Mouse (Mus musculus) cerebellum, adult 8-10 months (tissue): Measurements from ENCODE around the gene Dcaf11.
A peak's percentile ranks its signal among the peaks of the same experiment; 100 is the strongest.

Experiments used
- DNase-seq: peaks from one replicate; pipeline ENCODE4 v3.0.0; 2022

Dcaf11 gene

GRCm38 (mm10) chr14:55557587-55557986, 2.2 kb upstream of the Dcaf11 start:
- DNase-seq = no peak

DNA sequence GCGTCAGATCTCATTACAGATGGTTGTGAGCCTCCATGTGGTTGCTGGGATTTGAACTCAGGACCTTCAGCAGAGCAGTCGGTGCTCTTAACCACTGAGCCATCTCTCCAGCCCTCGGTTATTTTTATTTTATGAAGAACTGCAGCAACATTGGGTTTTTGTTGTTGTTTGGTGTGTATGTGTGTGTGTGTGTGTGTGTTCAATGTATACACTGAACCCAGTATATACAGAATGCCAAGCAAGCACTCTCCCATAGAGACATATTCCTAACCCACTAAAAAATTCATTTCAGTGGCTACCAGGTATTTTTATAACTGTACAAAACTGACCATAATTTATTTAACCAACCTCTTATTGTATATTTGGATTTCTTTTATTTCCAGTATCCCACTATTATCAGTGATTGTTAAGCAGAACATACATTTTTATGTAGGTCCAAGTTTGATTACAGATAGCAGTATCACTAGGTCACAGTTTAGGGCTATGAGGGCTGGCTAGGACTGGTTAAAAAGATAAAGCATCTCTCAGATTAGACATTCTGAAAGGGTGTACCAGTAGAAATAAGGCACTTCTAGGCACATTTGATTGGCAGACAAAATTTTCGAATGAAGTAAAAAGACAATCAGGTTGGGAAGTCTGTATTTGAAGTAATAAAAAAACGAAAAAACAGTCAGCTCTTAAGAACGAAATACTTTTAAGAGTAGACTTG, 912 bp upstream of the Dcaf11 start:
- DNase-seq = no peak

GRCm38 (mm10) chr14:55560202-55561073, 632 bp downstream of the Dcaf11 start, which contains the start of gene A730061H03Rik:
TSS of gene A730061H03Rik (minus strand) at chr14:55560406.
- DNase-seq = peak; percentile 98

DNA sequence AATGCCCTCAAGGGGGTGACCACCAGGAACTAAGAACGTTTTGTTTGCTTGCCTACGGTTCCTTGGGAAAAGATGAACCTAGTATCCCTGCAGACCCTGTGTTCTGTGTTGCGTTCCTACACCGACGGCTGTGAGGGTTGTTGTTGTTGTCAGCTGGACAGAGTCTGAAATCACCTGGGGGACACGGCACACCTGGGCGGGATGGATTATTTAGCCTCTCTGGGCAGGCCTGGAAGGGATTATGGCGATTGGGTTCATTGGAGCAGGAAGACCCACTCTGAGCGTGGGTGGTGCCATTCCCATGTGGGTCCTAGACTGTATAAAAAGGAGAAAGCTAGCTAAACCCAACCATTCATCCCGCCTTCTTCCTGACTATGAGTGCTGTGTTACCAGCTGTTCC, 2.1 kb downstream of the Dcaf11 start:
- no peak for DNase-seq

DNA sequence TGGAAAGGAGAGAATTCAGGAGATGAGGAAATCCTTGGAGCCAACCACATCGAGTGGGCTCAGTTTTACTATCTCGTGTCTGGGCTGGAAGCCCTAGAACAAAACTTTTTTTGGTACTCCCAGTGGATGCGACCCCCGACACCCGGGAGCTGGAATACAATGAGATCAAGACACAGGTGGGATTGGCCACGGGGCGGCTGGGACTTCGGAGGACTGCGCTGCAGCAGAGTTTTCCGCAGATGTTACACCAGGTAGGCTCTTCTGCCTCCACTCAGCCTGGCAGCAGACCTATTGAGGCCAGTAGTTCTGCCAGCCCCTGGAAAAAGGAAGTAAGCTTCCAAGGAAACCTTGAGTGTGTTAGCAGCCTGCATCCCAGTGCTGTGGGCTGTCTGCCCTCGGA, 3.4 kb downstream of the Dcaf11 start:
- no peak for DNase-seq

DNA sequence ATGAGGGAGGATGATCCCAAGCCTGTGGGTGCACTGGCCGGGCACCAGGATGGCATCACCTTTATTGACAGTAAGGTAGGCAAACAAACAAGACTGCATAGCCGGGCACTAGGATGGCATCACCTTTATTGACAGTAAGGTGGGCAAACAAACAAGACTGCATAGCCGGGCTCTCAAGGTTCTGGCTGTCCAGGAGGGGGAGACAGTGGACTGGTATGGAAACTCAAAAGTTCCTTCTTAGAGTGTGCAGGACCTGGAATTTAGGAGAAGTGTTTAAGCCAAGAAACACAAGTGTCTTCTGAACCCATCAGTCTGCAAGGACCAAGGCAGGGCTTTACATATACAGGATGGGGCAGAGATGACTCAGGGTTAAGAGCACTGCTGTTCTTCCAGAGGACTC, 5.9 kb downstream of the Dcaf11 start:
- DNase-seq = no peak

- no peak for DNase-seq
Measured at GRCm38 (mm10) chr14:55567496-55567895, 7.7 kb downstream of the Dcaf11 start.

DNA sequence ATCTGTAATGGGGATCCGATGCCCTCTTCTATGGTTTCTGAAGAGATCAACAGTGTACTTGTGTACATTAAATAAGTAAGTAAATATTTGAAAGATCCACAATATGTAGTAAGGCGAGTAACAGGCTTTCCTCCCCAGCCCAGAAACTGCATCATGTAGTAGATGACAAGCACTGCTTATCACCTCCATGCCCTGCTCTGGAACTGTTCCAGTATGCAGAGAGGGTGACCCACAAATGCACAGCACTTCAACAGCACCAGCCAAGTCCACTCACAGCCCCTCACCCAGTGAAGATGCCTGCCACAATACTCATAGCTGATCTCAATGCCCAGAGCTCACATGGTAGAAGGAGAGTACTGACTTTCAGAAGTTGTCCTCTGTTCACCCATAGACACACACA, 10.8 kb downstream of the Dcaf11 start:
- DNase-seq = no peak

GRCm38 (mm10) chr14:55571760-55572159, 12.0 kb downstream of the Dcaf11 start:
- DNase-seq = no peak

GRCm38 (mm10) chr14:55575302-55575701, 15.5 kb downstream of the Dcaf11 start, which contains the start of gene Fitm1:
TSS of gene Fitm1 (plus strand) at chr14:55575617.
- DNase-seq = no peak

- no peak for DNase-seq
Measured at GRCm38 (mm10) chr14:55575711-55576110, 15.9 kb downstream of the Dcaf11 start.

DNA sequence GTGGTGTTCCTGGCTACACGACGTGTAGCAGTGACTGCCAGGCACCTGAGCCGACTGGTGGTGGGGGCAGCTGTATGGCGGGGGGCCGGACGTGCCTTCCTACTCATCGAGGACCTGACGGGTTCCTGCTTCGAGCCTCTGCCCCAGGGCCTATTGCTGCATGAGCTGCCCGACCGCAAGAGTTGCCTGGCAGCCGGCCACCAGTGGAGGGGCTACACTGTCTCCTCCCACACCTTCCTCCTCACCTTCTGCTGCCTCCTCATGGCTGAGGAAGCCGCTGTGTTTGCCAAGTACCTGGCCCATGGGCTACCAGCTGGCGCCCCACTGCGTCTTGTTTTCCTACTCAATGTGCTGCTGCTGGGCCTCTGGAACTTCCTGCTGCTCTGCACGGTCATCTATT, 16.6 kb downstream of the Dcaf11 start:
- DNase-seq = no peak

DNA sequence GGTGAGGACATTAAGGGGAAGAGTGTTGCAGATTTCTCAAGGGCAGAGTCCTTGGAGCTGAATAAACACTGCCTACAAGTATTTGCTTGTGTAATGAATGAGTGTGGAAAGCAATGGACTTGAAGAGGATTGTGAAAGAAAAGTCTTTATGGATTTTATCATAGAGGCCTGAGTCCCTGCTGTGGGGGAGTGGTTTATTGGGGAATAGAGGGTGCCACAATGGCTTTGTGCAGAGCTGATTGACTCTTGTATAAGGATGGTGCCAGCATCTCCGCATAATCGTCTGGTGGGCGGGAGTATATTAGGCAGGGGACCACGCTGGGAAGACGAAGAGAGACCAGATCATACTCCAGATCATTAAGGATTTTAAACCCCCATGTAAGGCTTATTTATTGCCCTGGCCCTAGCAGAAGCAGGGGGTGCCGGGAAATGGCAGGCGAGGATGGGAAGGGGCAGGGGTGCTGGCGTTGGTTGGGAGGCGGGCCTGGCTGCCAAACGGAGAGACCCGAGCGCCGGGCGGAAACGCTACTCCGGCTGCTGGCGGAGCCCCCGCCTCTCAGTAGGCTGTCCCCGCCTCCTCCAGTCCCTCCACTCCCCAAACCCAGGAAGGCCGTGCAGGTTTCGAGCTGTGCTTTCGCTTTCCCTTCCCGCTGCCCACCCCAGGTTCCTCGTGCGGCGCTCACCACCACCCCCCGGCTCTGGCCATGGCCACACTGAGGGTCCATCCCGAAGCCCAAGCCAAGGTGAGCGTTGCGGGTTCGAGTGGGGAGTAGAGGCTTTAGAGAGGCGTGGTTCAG, 18.3 kb downstream of the Dcaf11 start, which contains the start of gene Psme1:
Gene Psme1 (plus strand): TSS at position 253 of the 797 bp plus-strand sequence.
- DNase-seq = peak; percentile 47

GRCm38 (mm10) chr14:55578668-55579269, 19.0 kb downstream of the Dcaf11 start:
- peak; percentile 49 for DNase-seq

DNA sequence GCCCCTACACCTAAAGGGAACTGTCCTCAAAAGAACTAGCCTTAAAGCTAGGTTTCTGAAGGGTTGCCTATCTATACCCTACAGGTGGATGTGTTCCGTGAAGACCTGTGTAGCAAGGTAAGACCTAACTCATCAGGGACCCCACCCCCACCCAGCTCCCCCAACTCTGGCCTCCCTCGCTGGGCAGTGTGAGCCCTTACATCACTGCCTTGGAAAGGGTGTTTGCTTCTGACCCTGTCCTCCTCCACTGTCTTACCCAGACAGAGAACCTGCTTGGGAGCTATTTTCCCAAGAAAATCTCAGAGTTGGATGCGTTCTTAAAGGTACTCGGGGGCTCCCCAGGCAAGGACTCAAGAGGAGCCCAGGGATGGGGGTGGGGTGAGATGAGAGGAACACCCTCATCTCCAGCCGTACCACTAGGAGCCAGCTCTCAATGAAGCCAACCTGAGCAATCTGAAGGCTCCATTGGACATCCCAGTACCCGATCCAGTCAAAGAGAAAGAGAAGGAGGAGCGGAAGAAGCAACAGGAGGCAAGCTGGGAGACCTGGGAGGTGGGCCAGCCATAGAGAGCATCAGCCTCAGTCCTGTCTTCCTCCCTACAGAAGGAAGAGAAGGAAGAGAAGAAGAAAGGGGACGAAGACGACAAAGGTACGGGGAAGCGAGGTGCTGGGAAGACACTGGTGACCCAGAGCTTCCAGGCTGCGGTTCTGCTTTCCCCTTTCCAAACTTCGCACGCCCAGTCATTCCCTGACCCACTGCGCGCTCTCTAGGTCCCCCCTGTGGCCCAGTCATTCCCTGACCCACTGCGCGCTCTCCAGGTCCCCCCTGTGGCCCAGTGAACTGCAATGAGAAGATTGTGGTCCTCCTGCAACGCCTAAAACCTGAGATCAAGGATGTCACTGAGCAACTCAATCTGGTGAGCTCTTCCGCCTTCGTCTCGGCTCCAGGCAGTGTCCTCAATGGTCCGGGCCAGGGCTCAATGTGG, 20.0 kb downstream of the Dcaf11 start:
- no peak for DNase-seq

- DNase-seq = no peak
Measured at GRCm38 (mm10) chr14:55580731-55581130, 20.9 kb downstream of the Dcaf11 start.

GRCm38 (mm10) chr14:55581981-55582681, 22.3 kb downstream of the Dcaf11 start:
- DNase-seq = no peak

DNA sequence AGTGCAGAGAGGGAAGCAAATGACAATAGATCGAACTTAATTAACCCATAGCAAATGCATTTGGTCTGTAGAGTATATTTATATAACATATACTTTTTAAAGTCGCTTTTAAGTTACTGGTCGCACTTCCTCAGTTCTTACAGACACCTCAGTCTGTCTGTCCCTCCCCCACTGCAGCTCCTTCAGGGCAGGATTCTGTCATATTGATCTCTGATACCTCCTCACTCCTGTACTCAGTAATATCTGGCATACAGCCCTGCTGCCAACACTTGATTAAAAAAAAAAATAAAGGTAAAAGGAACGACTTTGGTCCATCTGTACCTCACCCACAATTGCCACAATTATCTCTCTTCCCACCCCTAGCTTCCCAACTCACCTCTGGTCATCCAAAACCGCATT, 24.5 kb downstream of the Dcaf11 start:
- DNase-seq = no peak

DNA sequence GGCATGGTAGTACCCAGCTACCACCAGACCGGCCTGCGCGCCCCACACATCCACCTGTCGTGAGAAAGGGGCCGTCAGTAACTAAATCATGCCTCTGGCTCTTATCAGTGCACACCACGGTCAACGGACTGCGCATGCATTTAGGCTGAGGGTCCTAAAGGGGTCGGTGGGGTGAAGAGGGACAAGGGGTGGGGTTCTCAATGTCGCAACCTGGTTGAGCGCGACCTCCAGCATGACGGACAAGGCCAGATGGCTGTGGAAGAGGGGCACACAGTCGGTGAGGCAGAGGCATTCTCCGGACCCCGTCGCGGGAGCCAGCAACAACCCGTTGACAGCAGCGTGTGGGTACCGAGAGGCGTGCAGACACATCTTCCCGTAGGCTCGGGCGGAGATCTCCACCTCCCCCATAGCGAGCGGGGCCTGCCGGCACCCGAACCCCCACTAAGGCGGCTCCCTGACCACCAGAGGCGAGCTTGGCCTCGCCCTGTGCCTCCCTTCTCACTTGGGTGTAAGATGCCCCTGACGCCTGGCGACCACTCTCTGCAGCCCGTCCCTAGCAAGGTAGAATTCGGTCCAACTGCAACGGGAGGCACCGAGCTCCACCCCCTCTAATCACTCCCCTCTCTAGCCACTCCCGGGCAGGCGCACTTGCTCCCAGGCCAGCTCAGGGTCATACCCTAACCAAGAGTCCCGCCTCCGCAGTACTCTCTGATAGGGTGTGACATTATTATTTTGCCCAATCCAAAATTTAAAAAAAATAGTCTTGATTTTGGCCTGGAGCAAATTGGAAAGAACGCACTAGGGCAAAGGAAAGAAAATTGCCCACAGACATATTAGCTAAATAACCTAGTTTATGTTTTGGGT, 25.1 kb downstream of the Dcaf11 start, which contains the start of gene Emc9:
Gene Emc9 (minus strand): TSS at position 601 of the 864 bp plus-strand sequence.
- DNase-seq = peak; percentile 76

GRCm38 (mm10) chr14:55585566-55585960, 25.8 kb downstream of the Dcaf11 start:
- DNase-seq = no peak
